Mouse (Mus musculus) limb, embryonic 14.5 days (tissue): ENCODE data around the gene Tradd. TPM values are rescaled to one million over a fixed set of nuclear protein-coding genes. Genes with fewer than 3 reads are reported as not detected.

Experiments used
- ATAC-seq: fragments of 200-750 bp; cut with Nextera tagmentation; 2 replicates; pipeline ENCODE4 v1.8.0; 2017; ENCODE audit warnings: low read depth, moderate number of reproducible peaks, moderate TSS enrichment; ENCODE audit not compliant: low FRiP score
- DNase-seq: peaks from one replicate; pipeline ENCODE4 v3.0.0-alpha.2; 2015; ENCODE audit warnings: low spot score
- H3K27ac ChIP-seq: fragments of 300-500 bp; sonication (generic); replicated peaks from 2 replicates; pipeline ENCODE4 v1.5.1; 2014; ENCODE audit warnings: low read depth, mild to moderate bottlenecking, low read length, moderate library complexity, mixed read lengths
- H3K27me3 ChIP-seq: fragments of 300-500 bp; sonication (generic); 2 replicates; pipeline ENCODE4 v1.6.1; 2014; ENCODE audit warnings: low read length, mixed read lengths; ENCODE audit not compliant: control insufficient read depth, insufficient read depth
- H3K36me3 ChIP-seq: fragments of 300-500 bp; sonication (generic); 2 replicates; pipeline ENCODE4 v1.6.1; 2014; ENCODE audit warnings: mild to moderate bottlenecking, low read length, moderate library complexity, mixed read lengths; ENCODE audit not compliant: control insufficient read depth, insufficient read depth
- H3K4me1 ChIP-seq: fragments of 300-500 bp; sonication (generic); 2 replicates; pipeline ENCODE4 v1.6.1; 2014; ENCODE audit warnings: antibody characterized with exemption, low read length, mixed read lengths; ENCODE audit not compliant: control insufficient read depth, insufficient read depth
- H3K4me2 ChIP-seq: fragments of 300-500 bp; sonication (generic); replicated peaks from 2 replicates; pipeline ENCODE4 v1.6.1; 2014; ENCODE audit warnings: low read depth, mild to moderate bottlenecking, low read length, moderate library complexity; ENCODE audit not compliant: severe bottlenecking
- H3K4me3 ChIP-seq: fragments of 300-500 bp; sonication (generic); replicated peaks from 2 replicates; pipeline ENCODE4 v1.5.1; 2014; ENCODE audit warnings: low read length
- H3K9ac ChIP-seq: fragments of 300-500 bp; sonication (generic); 2 replicates; pipeline ENCODE4 v1.6.1; 2014; ENCODE audit warnings: mild to moderate bottlenecking, low read depth, low read length, moderate library complexity; ENCODE audit not compliant: severe bottlenecking
- H3K9me3 ChIP-seq: fragments of 300-500 bp; sonication (generic); 2 replicates; pipeline ENCODE4 v1.6.1; 2016; ENCODE audit warnings: low read length; ENCODE audit not compliant: control insufficient read depth
- POLR2A ChIP-seq: fragments of 200-500 bp; IDR thresholded peaks from 2 replicates; pipeline ENCODE4 v1.8.0; 2012; ENCODE audit warnings: inconsistent platforms, mild to moderate bottlenecking, moderate library complexity, borderline replicate concordance; ENCODE audit not compliant: insufficient read depth, insufficient read length; ENCODE audit errors: extremely low read depth
- WGBS: fragments of 180-500 bp; shearing (Covaris S2); extraction: QIAGEN DNeasy Blood & Tissue Kit; methylation state at CpG from one replicate; pipeline ENCODE4 v1.1.7; 2014; 5-methylcytosine and 5-hydroxymethylcytosine counted together
- polyA plus RNA-seq, 2 experiments: library from polyadenylated mRNA; depleted of rRNA in 1 of 2; stranded (reverse) in 1 of 2; unstranded in 1 of 2; fragments of >200 nt; fragmentation: Nextera tagmentation in 1 of 2; extraction: Ambion mirVana in 1 of 2; gene quantifications; 2 replicates each; pipeline versions ENCODE4 v1.2.1 to v1.2.3; 2012 to 2014

Gene Tradd
- polyA plus RNA-seq, 2 experiments: 12.8 to 26.2 TPM

DNA sequence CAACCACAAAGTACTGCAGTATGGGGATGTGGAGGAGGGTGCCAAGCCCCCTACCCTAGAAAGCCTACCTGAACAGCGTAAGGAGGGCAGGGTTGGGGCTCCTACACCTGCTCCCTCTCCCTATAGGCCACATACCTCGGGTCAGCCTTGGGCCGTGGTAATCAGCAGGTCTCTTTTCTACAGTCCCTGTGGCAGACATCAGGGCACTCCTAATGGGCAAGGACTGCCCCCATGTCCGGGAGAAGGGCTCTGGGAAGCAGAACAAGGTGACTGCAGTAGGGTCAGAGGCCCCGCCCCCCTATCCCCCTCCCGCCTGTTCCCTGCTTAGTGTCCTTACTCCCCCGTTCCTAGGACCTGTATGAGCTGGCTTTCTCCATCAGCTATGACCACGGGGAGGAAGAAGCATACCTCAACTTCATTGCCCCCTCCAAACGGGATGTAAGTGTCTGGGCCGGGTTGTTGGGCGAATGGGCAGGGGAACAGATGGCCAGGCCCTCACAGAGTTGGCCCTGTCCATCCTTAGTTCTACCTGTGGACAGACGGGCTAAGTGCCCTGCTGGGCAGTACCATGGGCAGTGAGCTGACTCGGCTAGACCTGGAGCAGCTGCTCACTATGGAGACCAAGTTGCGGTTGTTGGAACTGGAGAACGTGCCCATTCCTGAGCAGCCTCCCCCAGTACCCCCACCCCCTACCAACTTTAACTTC lies 44.9 kb upstream of the Tradd start:
- no peak overlapping the region for H3K4me2 ChIP-seq
- peaks cover 58% of the 10 kb centered on the region for H3K36me3 ChIP-seq
- DNase-seq: no peak
- H3K9me3 ChIP-seq: no peaks in the 10 kb centered on the region
- H3K9ac ChIP-seq: no peak overlapping the region
- H3K27ac ChIP-seq: no peak overlapping the region
- no peak for TF ChIP-seq POLR2A
- H3K4me3 ChIP-seq: no peak overlapping the region
- 79% methylated on average over 15 of the region's 15 CpGs for WGBS
- H3K4me1 ChIP-seq: peaks cover 18% of the 10 kb centered on the region
- no peaks in the 10 kb centered on the region for H3K27me3 ChIP-seq
- ATAC-seq: no peak

- 90% methylated on average over 10 of the region's 10 CpGs for WGBS
- Histone ChIP-seq H3K9me3 (no peaks in the 10 kb centered on the region), H3K27ac (no peak overlapping the region), H3K4me1 (peaks cover 18% of the 10 kb centered on the region), H3K9ac (no peak overlapping the region), H3K36me3 (peaks cover 59% of the 10 kb centered on the region), H3K27me3 (no peaks in the 10 kb centered on the region), H3K4me3 (no peak overlapping the region), H3K4me2 (no peak overlapping the region)
- DNase-seq (no peak), ATAC-seq (no peak)
- no peak for TF ChIP-seq POLR2A
Observed at GRCm38 (mm10) chr8:105308428-105308827, 44.0 kb upstream of the Tradd start.

DNA sequence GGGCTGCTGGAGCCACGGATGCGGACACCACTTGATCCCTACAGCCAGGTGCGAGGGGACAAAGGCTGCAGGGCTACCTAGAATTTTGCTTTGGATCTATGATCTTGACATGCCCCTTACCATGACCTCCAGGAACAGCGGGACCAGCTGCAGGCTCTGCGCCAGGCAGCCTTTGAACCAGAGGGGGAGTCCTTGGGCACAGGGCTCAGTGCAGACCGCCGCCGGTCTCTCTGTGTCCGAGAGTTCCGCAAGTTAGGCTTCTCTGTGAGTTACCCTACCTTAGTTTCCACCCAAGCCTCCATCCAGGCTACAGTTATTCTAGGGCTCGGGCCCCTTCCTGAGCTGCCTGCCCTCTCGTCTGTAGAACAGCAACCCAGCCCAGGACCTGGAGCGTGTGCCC lies 43.3 kb upstream of the Tradd start:
- H3K36me3 ChIP-seq: peaks cover 62% of the 10 kb centered on the region
- H3K4me1 ChIP-seq: peaks cover 18% of the 10 kb centered on the region
- no peak overlapping the region for H3K4me3 ChIP-seq
- DNase-seq (no peak), ATAC-seq (no peak)
- no peak overlapping the region for H3K27ac ChIP-seq
- no peak overlapping the region for H3K4me2 ChIP-seq
- no peak overlapping the region for H3K9ac ChIP-seq
- no peaks in the 10 kb centered on the region for H3K27me3 ChIP-seq
- H3K9me3 ChIP-seq: no peaks in the 10 kb centered on the region
- no peak for TF ChIP-seq POLR2A
- 93% methylated on average over 13 of the region's 13 CpGs for WGBS

DNA sequence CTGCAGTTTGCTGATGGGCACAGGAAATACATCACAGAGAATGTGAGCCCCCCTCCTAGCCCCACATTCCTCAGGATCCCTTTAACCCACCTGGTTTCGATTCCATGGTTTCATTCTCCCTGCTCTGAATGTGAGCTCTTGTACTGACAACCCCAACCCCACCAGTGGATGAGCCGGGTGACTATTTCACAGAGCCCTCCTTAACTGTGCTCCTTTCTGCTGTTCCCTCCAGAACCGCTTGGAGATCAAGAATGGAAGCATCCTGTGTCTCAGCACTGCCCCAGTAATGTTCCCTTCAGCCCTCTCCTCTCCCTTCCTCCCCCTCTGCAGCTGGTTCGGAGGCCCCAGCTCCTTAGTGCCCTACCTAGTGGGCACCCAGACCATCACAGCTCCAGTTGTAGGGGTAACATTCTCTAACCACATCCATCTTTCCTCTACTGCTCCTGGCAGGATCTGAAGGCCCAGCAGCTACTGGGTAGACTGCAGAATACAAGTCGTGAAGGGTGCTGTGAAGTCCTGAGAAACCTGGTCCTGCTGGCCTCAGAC lies 41.8 kb upstream of the Tradd start:
- Histone ChIP-seq H3K4me2 (peak overlapping the region; percentile 66), H3K27me3 (no peaks in the 10 kb centered on the region), H3K4me1 (peaks cover 18% of the 10 kb centered on the region), H3K27ac (peak overlapping the region; percentile 26; the same call in 1 of the 2 replicates), H3K9me3 (no peaks in the 10 kb centered on the region), H3K4me3 (peak overlapping the region; percentile 33), H3K36me3 (peaks cover 64% of the 10 kb centered on the region), H3K9ac (peak overlapping the region; percentile 54)
- TF ChIP-seq POLR2A: no peak
- WGBS: 35% methylated on average over 5 of the region's 5 CpGs
- DNase-seq: no peak
- peak; percentile 15 for ATAC-seq

DNA sequence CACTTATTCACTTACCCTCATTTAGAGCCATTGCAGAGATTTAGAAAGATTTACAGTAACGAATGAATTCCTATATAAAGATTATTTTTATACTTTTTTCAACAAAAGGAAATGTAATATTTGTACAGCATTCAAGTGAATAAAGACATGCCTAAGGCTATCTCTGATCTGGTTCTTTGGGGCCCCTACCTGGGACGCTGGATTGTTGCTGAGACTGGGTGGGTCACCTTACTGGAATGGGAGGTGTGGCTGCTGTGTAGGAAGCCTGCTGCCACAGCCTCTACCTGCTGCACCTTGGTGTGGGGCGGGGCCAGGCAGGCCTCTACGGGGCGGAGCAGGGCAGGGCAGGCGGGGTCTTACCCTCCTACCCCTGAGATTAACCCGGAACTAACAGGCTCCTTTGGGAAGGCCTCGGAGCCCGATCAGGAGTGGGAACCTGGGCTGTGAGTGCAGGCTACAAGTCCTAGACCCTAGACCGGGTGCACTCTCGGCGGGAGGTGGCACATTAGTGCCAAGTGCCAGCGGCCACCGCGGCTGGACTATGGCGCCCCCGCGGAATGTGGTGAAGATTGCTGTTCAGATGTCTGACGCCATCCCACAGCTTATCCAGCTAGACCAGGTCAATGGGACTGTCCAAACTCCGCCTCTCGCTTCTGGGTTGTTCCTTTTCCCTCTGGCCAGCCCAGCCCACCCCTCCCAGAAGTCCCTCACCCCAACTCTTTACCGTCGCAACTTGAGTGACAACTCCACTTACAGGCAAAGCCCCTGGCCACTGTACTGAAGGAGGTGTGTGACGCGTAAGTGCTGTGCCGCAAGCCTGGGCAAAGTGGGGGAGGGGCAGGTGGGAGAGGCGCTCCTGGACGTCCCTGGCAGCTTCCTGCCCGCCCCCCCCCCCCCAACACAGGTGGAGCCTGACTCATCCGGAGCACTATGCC lies 41.1 kb upstream of the Tradd start, which contains the start of gene Elmo3:
TSS of gene Elmo3 (plus strand) at position 391 of the 935 bp plus-strand sequence.
- peak; percentile 28 for DNase-seq
- peak; percentile 47 for ATAC-seq
- Histone ChIP-seq H3K27ac (peak within 1 kb of the TSS; percentile 38; the same call in 1 of the 2 replicates), H3K4me1 (peaks cover 18% of the 10 kb centered on the region), H3K4me3 (peak within 1 kb of the TSS; percentile 33), H3K4me2 (peak within 1 kb of the TSS; percentile 66), H3K9me3 (no peaks in the 10 kb centered on the region), H3K27me3 (no peaks in the 10 kb centered on the region), H3K9ac (peak within 1 kb of the TSS; percentile 54), H3K36me3 (peaks cover 69% of the 10 kb centered on the region)
- WGBS: 9% methylated on average over 20 of the region's 30 CpGs
- 0 out of 2 replicates have a peak, but pooled peaks have one; percentile 32 for TF ChIP-seq POLR2A
